Mouse (Mus musculus): ENCODE measurements around the gene Ppip5k2.

GRCm38 (mm10) chr1:97759841-97760240 is 10.4 kb downstream of the Ppip5k2 start:
- TF ChIP-seq CTCF (IDR thresholded peaks at IDR 0.05) (no peak), EP300 (IDR thresholded peaks at IDR 0.05) (no peak)

All from lung, postnatal 0 days (tissue).